Mouse (Mus musculus) limb, embryonic 15.5 days (tissue): Measurements from ENCODE around the gene Gm48552. TPM values are rescaled to one million over a fixed set of nuclear protein-coding genes. Genes with fewer than 3 reads are reported as not detected.

Experiments
- ATAC-seq: fragments of 200-750 bp; cut with Nextera tagmentation; 2 replicates; pipeline ENCODE4 v1.8.0; 2017; ENCODE audit warnings: low read depth, moderate TSS enrichment; ENCODE audit not compliant: insufficient number of reproducible peaks, low FRiP score, low TSS enrichment
- H3K27ac ChIP-seq: fragments of 300-500 bp; sonication (generic); 2 replicates; pipeline ENCODE4 v1.5.1; 2015; ENCODE audit warnings: moderate library complexity, mild to moderate bottlenecking, inconsistent platforms
- H3K27me3 ChIP-seq: fragments of 300-500 bp; sonication (generic); 2 replicates; pipeline ENCODE4 v1.6.1; 2015; ENCODE audit warnings: inconsistent platforms
- H3K36me3 ChIP-seq: fragments of 300-500 bp; sonication (generic); 2 replicates; pipeline ENCODE4 v1.6.1; 2015; ENCODE audit warnings: inconsistent platforms
- H3K4me1 ChIP-seq: fragments of 300-500 bp; sonication (generic); 2 replicates; pipeline ENCODE4 v1.6.1; 2015; ENCODE audit warnings: inconsistent platforms
- H3K4me2 ChIP-seq: fragments of 300-500 bp; sonication (generic); 2 replicates; pipeline ENCODE4 v1.6.1; 2015; ENCODE audit warnings: mild to moderate bottlenecking, inconsistent platforms
- H3K4me3 ChIP-seq: fragments of 300-500 bp; sonication (generic); 2 replicates; pipeline ENCODE4 v1.5.1; 2015; ENCODE audit warnings: mild to moderate bottlenecking, inconsistent platforms
- H3K9ac ChIP-seq: fragments of 300-500 bp; sonication (generic); 2 replicates; pipeline ENCODE4 v1.6.1; 2015; ENCODE audit warnings: inconsistent platforms
- H3K9me3 ChIP-seq: fragments of 300-500 bp; sonication (generic); 2 replicates; pipeline ENCODE4 v1.6.1; 2016; ENCODE audit warnings: inconsistent platforms
- WGBS: fragments of 180-500 bp; shearing (Covaris S2); methylation state at CpG from one replicate; pipeline ENCODE4 v1.1.7; 2015; 5-methylcytosine and 5-hydroxymethylcytosine counted together
- polyA plus RNA-seq: library from polyadenylated mRNA; unstranded; fragments of >200 nt; fragmentation: Nextera tagmentation; extraction: Ambion mirVana; gene quantifications from 2 replicates; pipeline ENCODE4 v1.2.1, GENCODE M21; 2015

The Gm48552 gene
- polyA plus RNA-seq, 1 experiment from 2014 or later: 0.51 TPM

- no peak for ATAC-seq
- H3K36me3 ChIP-seq: peaks cover 14% of the 10 kb centered on the region
- H3K4me1 ChIP-seq: peaks cover 30% of the 10 kb centered on the region
- H3K9me3 ChIP-seq: no peaks in the 10 kb centered on the region
- 0 out of 2 replicates have a peak, but pooled peaks cover 3% of the 10 kb centered on the region for H3K27me3 ChIP-seq
- H3K27ac ChIP-seq: 0 out of 2 replicates have a peak overlapping the region, but pooled peaks have one; percentile 33
- H3K9ac ChIP-seq: no peak overlapping the region
- no peak overlapping the region for H3K4me3 ChIP-seq
- WGBS: 19% methylated on average over 9 of the region's 9 CpGs
- H3K4me2 ChIP-seq: no peak overlapping the region
These were observed 37.0 kb upstream of the Gm48552 start for GRCm38 (mm10) chr10:81351678-81352291.

GRCm38 (mm10) chr10:81354738-81355477 is 33.9 kb upstream of the Gm48552 start:
- ATAC-seq: no peak
- Histone ChIP-seq H3K27me3 (0 out of 2 replicates have a peak, but pooled peaks cover 3% of the 10 kb centered on the region), H3K4me3 (no peak overlapping the region), H3K4me1 (peaks cover 27% of the 10 kb centered on the region), H3K36me3 (0 out of 2 replicates have a peak, but pooled peaks cover 3% of the 10 kb centered on the region), H3K9me3 (no peaks in the 10 kb centered on the region), H3K4me2 (no peak overlapping the region), H3K27ac (no peak overlapping the region), H3K9ac (no peak overlapping the region)
- WGBS: 62% methylated on average over 9 of the region's 9 CpGs

- Histone ChIP-seq H3K9me3 (no peaks in the 10 kb centered on the region), H3K36me3 (0 out of 2 replicates have a peak, but pooled peaks cover 6% of the 10 kb centered on the region), H3K4me1 (peaks cover 27% of the 10 kb centered on the region), H3K4me3 (no peak overlapping the region), H3K27me3 (0 out of 2 replicates have a peak, but pooled peaks cover 3% of the 10 kb centered on the region), H3K4me2 (no peak overlapping the region), H3K27ac (no peak overlapping the region), H3K9ac (no peak overlapping the region)
- WGBS: 78% methylated on average over 4 of the region's 4 CpGs
- no peak for ATAC-seq
These were observed 33.3 kb upstream of the Gm48552 start for GRCm38 (mm10) chr10:81355533-81355932.

GRCm38 (mm10) chr10:81356352-81356990 is 32.3 kb upstream of the Gm48552 start:
- Histone ChIP-seq H3K9me3 (no peaks in the 10 kb centered on the region), H3K27me3 (0 out of 2 replicates have a peak, but pooled peaks cover 3% of the 10 kb centered on the region), H3K4me1 (peaks cover 31% of the 10 kb centered on the region), H3K27ac (no peak overlapping the region), H3K36me3 (0 out of 2 replicates have a peak, but pooled peaks cover 7% of the 10 kb centered on the region), H3K4me2 (peak overlapping the region; percentile 97), H3K9ac (no peak overlapping the region), H3K4me3 (peak overlapping the region; percentile 76; the same call in 1 of the 2 replicates)
- ATAC-seq: no peak
- WGBS: 36% methylated on average over 12 of the region's 12 CpGs

GRCm38 (mm10) chr10:81356991-81357844 is 31.6 kb upstream of the Gm48552 start, which contains the start of gene Mfsd12:
Mfsd12 (plus strand) TSS chr10:81357491.
- peak; percentile 78 for ATAC-seq
- Histone ChIP-seq H3K4me2 (peak within 1 kb of the TSS; percentile 97), H3K9me3 (no peaks in the 10 kb centered on the region), H3K27me3 (0 out of 2 replicates have a peak, but pooled peaks cover 3% of the 10 kb centered on the region), H3K36me3 (0 out of 2 replicates have a peak, but pooled peaks cover 7% of the 10 kb centered on the region), H3K4me1 (peaks cover 31% of the 10 kb centered on the region), H3K27ac (peak within 1 kb of the TSS; percentile 38; the same call in 1 of the 2 replicates), H3K9ac (peak within 1 kb of the TSS; percentile 84), H3K4me3 (peak within 1 kb of the TSS; percentile 76)
- WGBS: 2% methylated on average over 78 of the region's 79 CpGs

- Histone ChIP-seq H3K27me3 (peaks cover 11% of the 10 kb centered on the region), H3K27ac (0 out of 2 replicates have a peak overlapping the region, but pooled peaks have one; percentile 7), H3K9me3 (no peaks in the 10 kb centered on the region), H3K4me3 (peak overlapping the region; percentile 76), H3K9ac (peak overlapping the region; percentile 84; the same call in 1 of the 2 replicates), H3K4me2 (peak overlapping the region; percentile 97), H3K4me1 (peaks cover 38% of the 10 kb centered on the region), H3K36me3 (peaks cover 10% of the 10 kb centered on the region; the same call in 1 of the 2 replicates)
- 30% methylated on average over 4 of the region's 4 CpGs for WGBS
- no peak for ATAC-seq
These were observed 30.6 kb upstream of the Gm48552 start for GRCm38 (mm10) chr10:81358209-81358608.

GRCm38 (mm10) chr10:81358841-81359240 is 30.0 kb upstream of the Gm48552 start:
- Histone ChIP-seq H3K36me3 (peaks cover 10% of the 10 kb centered on the region; the same call in 1 of the 2 replicates), H3K4me3 (no peak overlapping the region), H3K4me2 (peak overlapping the region; percentile 97; the same call in 1 of the 2 replicates), H3K9me3 (no peaks in the 10 kb centered on the region), H3K9ac (no peak overlapping the region), H3K27ac (peak overlapping the region; percentile 7; the same call in 1 of the 2 replicates), H3K27me3 (peaks cover 17% of the 10 kb centered on the region), H3K4me1 (peaks cover 44% of the 10 kb centered on the region)
- no peak for ATAC-seq
- WGBS: 46% methylated on average over 1 of the region's 1 CpGs

- Histone ChIP-seq H3K27ac (no peak overlapping the region), H3K4me2 (no peak overlapping the region), H3K36me3 (peaks cover 10% of the 10 kb centered on the region; the same call in 1 of the 2 replicates), H3K4me1 (peaks cover 63% of the 10 kb centered on the region), H3K27me3 (peaks cover 36% of the 10 kb centered on the region), H3K9me3 (no peaks in the 10 kb centered on the region), H3K9ac (no peak overlapping the region), H3K4me3 (no peak overlapping the region)
- 54% methylated on average over 8 of the region's 8 CpGs for WGBS
- no peak for ATAC-seq
These were observed 28.1 kb upstream of the Gm48552 start for GRCm38 (mm10) chr10:81360721-81361120.

- peaks cover 34% of the 10 kb centered on the region for H3K27me3 ChIP-seq
- 74% methylated on average over 12 of the region's 12 CpGs for WGBS
- no peak for ATAC-seq
- H3K27ac ChIP-seq: no peak overlapping the region
- no peak overlapping the region for H3K9ac ChIP-seq
- no peak overlapping the region for H3K4me3 ChIP-seq
- H3K9me3 ChIP-seq: no peaks in the 10 kb centered on the region
- H3K36me3 ChIP-seq: peaks cover 25% of the 10 kb centered on the region
- peaks cover 55% of the 10 kb centered on the region for H3K4me1 ChIP-seq
- no peak overlapping the region for H3K4me2 ChIP-seq
These were observed 26.4 kb upstream of the Gm48552 start for GRCm38 (mm10) chr10:81362336-81362949.

- Histone ChIP-seq H3K4me3 (peak overlapping the region; percentile 32), H3K4me1 (peaks cover 44% of the 10 kb centered on the region), H3K27ac (no peak overlapping the region), H3K4me2 (peak overlapping the region; percentile 50), H3K9ac (peak overlapping the region; percentile 23; the same call in 1 of the 2 replicates), H3K36me3 (peaks cover 37% of the 10 kb centered on the region), H3K27me3 (peaks cover 34% of the 10 kb centered on the region), H3K9me3 (no peaks in the 10 kb centered on the region)
- ATAC-seq: no peak
- WGBS: 13% methylated on average over 52 of the region's 54 CpGs
These were observed 25.1 kb upstream of the Gm48552 start for GRCm38 (mm10) chr10:81363436-81364346.
